Mouse (Mus musculus) hindbrain, embryonic 11.5 days (tissue): ENCODE measurements at regions not wholly inside any gene's neighbourhood (a gene's known extent, or its start where the extent isn't known, plus 50 kb on each side); places are given as distances from the start of the nearest gene placed in this dataset.

ENCODE experiments used
- ATAC-seq: fragments of 200-750 bp; cut with Nextera tagmentation; 2 replicates; pipeline ENCODE4 v1.8.0; 2017; ENCODE audit warnings: mild to moderate bottlenecking, moderate TSS enrichment, moderate library complexity; ENCODE audit not compliant: low FRiP score
- DNase-seq: peaks from one replicate; pipeline ENCODE4 v3.0.0-alpha.2; 2015; ENCODE audit warnings: low spot score
- H3K27ac ChIP-seq: fragments of 300-500 bp; sonication (generic); 2 replicates; pipeline ENCODE4 v1.5.1; 2014; ENCODE audit warnings: mild to moderate bottlenecking, low read depth, low read length
- H3K27me3 ChIP-seq: fragments of 300-500 bp; sonication (generic); 2 replicates; pipeline ENCODE4 v1.6.1; 2014; ENCODE audit warnings: mild to moderate bottlenecking, low read length, moderate library complexity, mixed read lengths; ENCODE audit not compliant: control insufficient read depth, insufficient read depth
- H3K36me3 ChIP-seq: fragments of 300-500 bp; sonication (generic); 2 replicates; pipeline ENCODE4 v1.6.1; 2014; ENCODE audit warnings: mild to moderate bottlenecking, low read length, moderate library complexity, mixed read lengths; ENCODE audit not compliant: control insufficient read depth, insufficient read depth
- H3K4me1 ChIP-seq: fragments of 300-500 bp; sonication (generic); replicated peaks from 2 replicates; pipeline ENCODE4 v1.6.1; 2014; ENCODE audit warnings: low read length, mixed read lengths; ENCODE audit not compliant: control insufficient read depth, insufficient read depth
- H3K4me2 ChIP-seq: fragments of 300-500 bp; sonication (generic); replicated peaks from 2 replicates; pipeline ENCODE4 v1.6.1; 2014; ENCODE audit warnings: mild to moderate bottlenecking, low read depth, low read length
- H3K4me3 ChIP-seq: fragments of 300-500 bp; sonication (generic); 2 replicates; pipeline ENCODE4 v1.5.1; 2014; ENCODE audit warnings: low read depth, low read length
- H3K9ac ChIP-seq: fragments of 300-500 bp; sonication (generic); 2 replicates; pipeline ENCODE4 v1.6.1; 2014; ENCODE audit warnings: low read depth, low read length
- H3K9me3 ChIP-seq: fragments of 300-500 bp; sonication (generic); 2 replicates; pipeline ENCODE4 v1.6.1; 2016; ENCODE audit warnings: low read length; ENCODE audit not compliant: control insufficient read depth
- WGBS: fragments of 180-500 bp; shearing (Covaris S2); extraction: QIAGEN DNeasy Blood & Tissue Kit; methylation state at CpG from one replicate; pipeline ENCODE4 v1.1.7; 2014; 5-methylcytosine and 5-hydroxymethylcytosine counted together

GRCm38 (mm10) chrX:99291965-99292364 is 156.0 kb downstream of the Efnb1 start:
- peaks cover 3% of the 10 kb centered on the region; the same call in 1 of the 2 replicates for H3K4me1 ChIP-seq
- no peak overlapping the region for H3K27ac ChIP-seq
- peaks cover 19% of the 10 kb centered on the region for H3K27me3 ChIP-seq
- WGBS: 55% methylated on average over 5 of the region's 5 CpGs
- no peak overlapping the region for H3K4me2 ChIP-seq
- H3K36me3 ChIP-seq: no peaks in the 10 kb centered on the region
- H3K9me3 ChIP-seq: no peaks in the 10 kb centered on the region
- no peak overlapping the region for H3K4me3 ChIP-seq
- ATAC-seq (no peak), DNase-seq (no peak)
- H3K9ac ChIP-seq: no peak overlapping the region

- peak; percentile 23 for DNase-seq
- no peak overlapping the region for H3K27ac ChIP-seq
Measured at GRCm38 (mm10) chrX:99291423-99291963, 155.6 kb downstream of the Efnb1 start.

GRCm38 (mm10) chrX:99287988-99288387 is 152.1 kb downstream of the Efnb1 start:
- Histone ChIP-seq H3K4me3 (no peak overlapping the region), H3K36me3 (no peaks in the 10 kb centered on the region), H3K9ac (no peak overlapping the region), H3K4me2 (no peak overlapping the region), H3K27me3 (peaks cover 2% of the 10 kb centered on the region), H3K27ac (no peak overlapping the region), H3K9me3 (no peaks in the 10 kb centered on the region), H3K4me1 (peaks cover 3% of the 10 kb centered on the region; the same call in 1 of the 2 replicates)
- WGBS: 82% methylated on average over 4 of the region's 4 CpGs
- no peak for DNase-seq
- no peak for ATAC-seq

More at GRCm38 (mm10) chrX:99291423-99291963, 155.6 kb downstream of the Efnb1 start:
- H3K9me3 ChIP-seq: no peaks in the 10 kb centered on the region
- 17% methylated on average over 8 of the region's 10 CpGs for WGBS
- peak; percentile 73 for ATAC-seq
- peaks cover 3% of the 10 kb centered on the region; the same call in 1 of the 2 replicates for H3K4me1 ChIP-seq
- no peak overlapping the region; the same call in 1 of the 2 replicates for H3K4me2 ChIP-seq
- H3K36me3 ChIP-seq: no peaks in the 10 kb centered on the region
- no peak overlapping the region for H3K4me3 ChIP-seq
- no peak overlapping the region for H3K9ac ChIP-seq
- peaks cover 16% of the 10 kb centered on the region for H3K27me3 ChIP-seq

GRCm38 (mm10) chrX:99286876-99287275 is 150.9 kb downstream of the Efnb1 start:
- Histone ChIP-seq H3K9ac (no peak overlapping the region), H3K36me3 (no peaks in the 10 kb centered on the region), H3K27me3 (peaks cover 2% of the 10 kb centered on the region), H3K4me3 (no peak overlapping the region), H3K4me1 (peaks cover 3% of the 10 kb centered on the region; the same call in 1 of the 2 replicates), H3K27ac (no peak overlapping the region), H3K9me3 (no peaks in the 10 kb centered on the region), H3K4me2 (no peak overlapping the region)
- DNase-seq (no peak), ATAC-seq (no peak)
- WGBS: 76% methylated on average over 2 of the region's 2 CpGs

GRCm38 (mm10) chrX:99285611-99286010 is 149.7 kb downstream of the Efnb1 start:
- Histone ChIP-seq H3K9me3 (no peaks in the 10 kb centered on the region), H3K27ac (no peak overlapping the region; the same call in 1 of the 2 replicates), H3K27me3 (peaks cover 4% of the 10 kb centered on the region), H3K4me3 (no peak overlapping the region), H3K36me3 (no peaks in the 10 kb centered on the region), H3K9ac (no peak overlapping the region), H3K4me2 (no peak overlapping the region), H3K4me1 (no peaks in the 10 kb centered on the region)
- peak; percentile 50 for DNase-seq
- 16% methylated on average over 9 of the region's 9 CpGs for WGBS
- peak; percentile 56 for ATAC-seq

- Histone ChIP-seq H3K9me3 (no peaks in the 10 kb centered on the region), H3K4me2 (no peak overlapping the region), H3K4me1 (no peaks in the 10 kb centered on the region), H3K9ac (no peak overlapping the region), H3K36me3 (no peaks in the 10 kb centered on the region), H3K4me3 (no peak overlapping the region), H3K27ac (no peak overlapping the region), H3K27me3 (peaks cover 8% of the 10 kb centered on the region; the same call in 1 of the 2 replicates)
- ATAC-seq (no peak), DNase-seq (no peak)
- 71% methylated on average over 5 of the region's 5 CpGs for WGBS
Measured at GRCm38 (mm10) chrX:99280991-99281390, 145.1 kb downstream of the Efnb1 start.

GRCm38 (mm10) chrX:99280543-99280942 is 144.6 kb downstream of the Efnb1 start:
- H3K9me3 ChIP-seq: no peaks in the 10 kb centered on the region
- 38% methylated on average over 5 of the region's 5 CpGs for WGBS
- peaks cover 8% of the 10 kb centered on the region; the same call in 1 of the 2 replicates for H3K27me3 ChIP-seq
- DNase-seq (no peak), ATAC-seq (no peak)
- no peak overlapping the region for H3K9ac ChIP-seq
- no peaks in the 10 kb centered on the region for H3K4me1 ChIP-seq
- no peaks in the 10 kb centered on the region for H3K36me3 ChIP-seq
- no peak overlapping the region for H3K4me2 ChIP-seq
- H3K27ac ChIP-seq: no peak overlapping the region
- H3K4me3 ChIP-seq: no peak overlapping the region

- Histone ChIP-seq H3K27me3 (peaks cover 8% of the 10 kb centered on the region; the same call in 1 of the 2 replicates), H3K4me1 (no peaks in the 10 kb centered on the region), H3K36me3 (no peaks in the 10 kb centered on the region), H3K4me3 (no peak overlapping the region), H3K4me2 (no peak overlapping the region), H3K27ac (no peak overlapping the region), H3K9me3 (no peaks in the 10 kb centered on the region), H3K9ac (no peak overlapping the region)
- DNase-seq: no peak
- WGBS: 90% methylated on average over 5 of the region's 5 CpGs
- ATAC-seq: no peak
Measured at GRCm38 (mm10) chrX:99275536-99275935, 139.6 kb downstream of the Efnb1 start.

- DNase-seq: no peak
- H3K9ac ChIP-seq: no peak overlapping the region
- no peak overlapping the region for H3K4me2 ChIP-seq
- no peaks in the 10 kb centered on the region for H3K9me3 ChIP-seq
- no peak for ATAC-seq
- H3K27me3 ChIP-seq: peaks cover 4% of the 10 kb centered on the region; the same call in 1 of the 2 replicates
- WGBS: 74% methylated on average over 3 of the region's 3 CpGs
- H3K4me3 ChIP-seq: no peak overlapping the region
- H3K27ac ChIP-seq: no peak overlapping the region
- no peaks in the 10 kb centered on the region for H3K36me3 ChIP-seq
- no peaks in the 10 kb centered on the region for H3K4me1 ChIP-seq
Measured at GRCm38 (mm10) chrX:99271908-99272307, 136.0 kb downstream of the Efnb1 start.
